18 mouse cellular contexts compared by ENCODE assay signal in genomic region chr8:109249256-109249655, GRCm38 (mm10).
DNase-seq lines count a peak whose midpoint lies in the region; ATAC-seq and TF ChIP-seq lines count a peak whose summit lies in the region.
"Had no signal": no experiment of that assay in that cellular context is flagged by ENCODE, and none has a peak within 500 bp of the region (broad histone marks: within the 10 kb centered on the region; RNA-seq: fewer than 3 reads in every experiment).

No protein-coding gene starts in this region.

- DNase-seq in layer of hippocampus, adult 18-20 months (ENCODE audit: low spot score in 2 of 2) = peak; percentile 2 to 18
- DNase-seq in layer of hippocampus, postnatal 14 days (ENCODE audit: low spot score in 2 of 2) = no peak
- peak; percentile 86 for DNase-seq in brain, embryonic 14.5 days (ENCODE audit: low read depth)
- DNase-seq in forebrain, embryonic 14.5 days (ENCODE audit: low spot score) = peak; percentile 83
- no peak for DNase-seq in thymus, postnatal 4 days
- no peak for DNase-seq in thymus, postnatal 14 days
- DNase-seq: cerebellum, adult 8-10 months; gastrocnemius, postnatal 10 days; heart, postnatal 36 days; kidney, adult 18-20 months; kidney, postnatal 4 days; liver; lung, adult 2 months; right cerebral cortex, postnatal 14 days; thymus, adult 2 months had no signal

- peak overlapping the region; percentile 23 for H3K4me3 ChIP-seq in forebrain, embryonic 14.5 days (ENCODE audit: low read depth, low read length)
- H3K4me3 ChIP-seq in midbrain, embryonic 16.5 days (ENCODE audit: low read depth, low read length) = peak overlapping the region; percentile 40
- H3K4me3 ChIP-seq: heart, embryonic 10.5 days had no signal

- H3K4me2 ChIP-seq in forebrain, embryonic 14.5 days (ENCODE audit: low read length) = peak overlapping the region; percentile 43
- peak overlapping the region; percentile 64 for H3K4me2 ChIP-seq in midbrain, embryonic 16.5 days (ENCODE audit: low read length)

- 10% methylated on average over 12 of the region's 12 CpGs for WGBS in forebrain, embryonic 14.5 days
- 32% methylated on average over 12 of the region's 12 CpGs for WGBS in midbrain, embryonic 16.5 days

- peak overlapping the region; percentile 32; the same call in 1 of the 2 replicates for H3K9ac ChIP-seq in forebrain, embryonic 14.5 days (ENCODE audit: low read length)
- H3K9ac ChIP-seq in midbrain, embryonic 16.5 days (ENCODE audit: low read depth, low read length) = peak overlapping the region; percentile 50

- no peak for ATAC-seq in forebrain, embryonic 14.5 days
- no peak for ATAC-seq in midbrain, embryonic 16.5 days

- no peaks in the 10 kb centered on the region for H3K27me3 ChIP-seq in forebrain, embryonic 14.5 days (replicated peaks; ENCODE audit: control insufficient read depth, insufficient read depth, low read length)
- H3K27me3 ChIP-seq in midbrain, embryonic 16.5 days (ENCODE audit: control insufficient read depth, insufficient read depth, low read depth, low read length) = no peaks in the 10 kb centered on the region

- peak overlapping the region; percentile 88 for H3K27ac ChIP-seq in forebrain, embryonic 14.5 days (ENCODE audit: low read depth, low read length)
- peak overlapping the region; percentile 92 for H3K27ac ChIP-seq in midbrain, embryonic 16.5 days (ENCODE audit: low read length)
- H3K27ac ChIP-seq: heart, embryonic 10.5 days; macrophage had no signal

- no peaks in the 10 kb centered on the region for H3K36me3 ChIP-seq in forebrain, embryonic 14.5 days (ENCODE audit: control insufficient read depth, insufficient read depth, low read length)
- H3K36me3 ChIP-seq in midbrain, embryonic 16.5 days (ENCODE audit: control insufficient read depth, insufficient read depth, low read length) = no peaks in the 10 kb centered on the region
- H3K36me3 ChIP-seq: heart, embryonic 10.5 days had no signal

- TF ChIP-seq POLR2A in brain, embryonic 14.5 days (IDR thresholded peaks at IDR 0.05; ENCODE audit: borderline replicate concordance, extremely low read depth, insufficient read depth, insufficient read length, poor library complexity, severe bottlenecking) = no peak

- H3K9me3 ChIP-seq in forebrain, embryonic 14.5 days (replicated peaks; ENCODE audit: control insufficient read depth, low read length) = no peaks in the 10 kb centered on the region
- no peaks in the 10 kb centered on the region for H3K9me3 ChIP-seq in midbrain, embryonic 16.5 days (replicated peaks; ENCODE audit: control insufficient read depth, low read length, poor library complexity, severe bottlenecking)
- H3K9me3 ChIP-seq: heart, embryonic 10.5 days had no signal

- TF ChIP-seq CTCF in brain, embryonic 14.5 days (IDR thresholded peaks at IDR 0.05; ENCODE audit: borderline replicate concordance, extremely low read depth, insufficient read depth, insufficient read length) = no peak

- peaks cover 11% of the 10 kb centered on the region; the same call in 1 of the 2 replicates for H3K4me1 ChIP-seq in forebrain, embryonic 14.5 days (ENCODE audit: control insufficient read depth, insufficient read depth, low read length)
- H3K4me1 ChIP-seq in midbrain, embryonic 16.5 days (ENCODE audit: control insufficient read depth, insufficient read depth, low read length) = peaks cover 18% of the 10 kb centered on the region
- H3K4me1 ChIP-seq: heart, embryonic 10.5 days had no signal

Comparison
In these comparisons a context has a peak if more than half of its experiments do, and no peak if none do; other contexts are left out.
1. DNase-seq: peak in layer of hippocampus, adult 18-20 months (2 of 2), brain, embryonic 14.5 days (single experiment) and forebrain, embryonic 14.5 days (single experiment); none in layer of hippocampus, postnatal 14 days (0 of 2), thymus, postnatal 4 days (single experiment) and thymus, postnatal 14 days (single experiment).